27 mouse cellular contexts compared by ENCODE assay signal in genomic region chr11:77852195-77852594, GRCm38 (mm10). TPM values are rescaled to one million over a fixed set of nuclear protein-coding genes. Genes with fewer than 3 reads are reported as not detected.
DNase-seq lines count a peak whose midpoint lies in the region; ATAC-seq lines count a peak whose summit lies in the region.
"Had no signal": no experiment of that assay in that cellular context is flagged by ENCODE, and none has a peak within 500 bp of the region (broad histone marks: within the 10 kb centered on the region; RNA-seq: fewer than 3 reads in every experiment).

No protein-coding gene starts in this region.

- H3K36me3 ChIP-seq in hindbrain, embryonic 15.5 days = peaks cover 15% of the 10 kb centered on the region
- peaks cover 42% of the 10 kb centered on the region for H3K36me3 ChIP-seq in hindbrain, embryonic 12.5 days
- H3K36me3 ChIP-seq in neural tube, embryonic 13.5 days = peaks cover 56% of the 10 kb centered on the region
- peaks cover 24% of the 10 kb centered on the region for H3K36me3 ChIP-seq in neural tube, embryonic 15.5 days

- H3K4me2 ChIP-seq in hindbrain, embryonic 15.5 days = no peak overlapping the region
- H3K4me2 ChIP-seq in hindbrain, embryonic 12.5 days (replicated peaks) = no peak overlapping the region
- no peak overlapping the region for H3K4me2 ChIP-seq in neural tube, embryonic 13.5 days
- H3K4me2 ChIP-seq in neural tube, embryonic 15.5 days = no peak overlapping the region
- H3K4me2 ChIP-seq: embryonic facial prominence, embryonic 13.5 days; heart, embryonic 15.5 days; intestine, embryonic 15.5 days; liver, embryonic 15.5 days; stomach, embryonic 15.5 days had no signal

- no peaks in the 10 kb centered on the region for H3K27me3 ChIP-seq in hindbrain, embryonic 15.5 days
- H3K27me3 ChIP-seq in hindbrain, embryonic 12.5 days = peaks cover 21% of the 10 kb centered on the region; the same call in 1 of the 2 replicates
- H3K27me3 ChIP-seq in neural tube, embryonic 13.5 days = peaks cover 24% of the 10 kb centered on the region
- no peaks in the 10 kb centered on the region for H3K27me3 ChIP-seq in neural tube, embryonic 15.5 days (replicated peaks)
- H3K27me3 ChIP-seq: heart, embryonic 15.5 days; intestine, embryonic 15.5 days; liver, embryonic 15.5 days; stomach, embryonic 15.5 days had no signal

- H3K4me3 ChIP-seq in hindbrain, embryonic 15.5 days = no peak overlapping the region
- H3K4me3 ChIP-seq in hindbrain, embryonic 12.5 days = no peak overlapping the region
- H3K4me3 ChIP-seq in neural tube, embryonic 13.5 days = no peak overlapping the region
- no peak overlapping the region for H3K4me3 ChIP-seq in neural tube, embryonic 15.5 days (replicated peaks)
- H3K4me3 ChIP-seq: embryonic facial prominence, embryonic 13.5 days; erythroblast, embryonic 14.5 days; gastrocnemius, adult 2 months; heart, embryonic 15.5 days; intestine, embryonic 15.5 days; liver, embryonic 15.5 days; myocyte; stomach, embryonic 15.5 days had no signal

- DNase-seq in cerebellum, postnatal 14 days = peak; percentile 42 to 46
- DNase-seq in cerebellum, postnatal 36 days = no peak
- DNase-seq in retina, embryonic 14.5 days (ENCODE audit: low spot score) = peak; percentile 72
- DNase-seq in thymus, postnatal 4 days = no peak
- DNase-seq: adrenal gland, postnatal 10 days; cerebellum, adult 18-20 months; embryo, embryonic 11 days; gastrocnemius, adult 2 months; heart, postnatal 4 days; kidney, adult 8-10 months; kidney, postnatal 10 days; liver; thymus, postnatal 25 days had no signal

- no peak for ATAC-seq in hindbrain, embryonic 15.5 days (ENCODE audit: low FRiP score, low read depth)
- no peak for ATAC-seq in hindbrain, embryonic 12.5 days (ENCODE audit: low FRiP score)
- no peak for ATAC-seq in neural tube, embryonic 13.5 days (ENCODE audit: low read depth)
- ATAC-seq in neural tube, embryonic 15.5 days (ENCODE audit: low FRiP score) = no peak
- ATAC-seq: activated CD4-positive, CD25-positive, alpha-beta regulatory T cell, adult 4 months; intestine, embryonic 15.5 days; lung, postnatal 0 days had no signal

- H3K4me1 ChIP-seq in hindbrain, embryonic 15.5 days (replicated peaks) = peaks cover 83% of the 10 kb centered on the region
- H3K4me1 ChIP-seq in hindbrain, embryonic 12.5 days = peaks cover 79% of the 10 kb centered on the region
- peaks cover 95% of the 10 kb centered on the region for H3K4me1 ChIP-seq in neural tube, embryonic 13.5 days (replicated peaks)
- peaks cover 92% of the 10 kb centered on the region for H3K4me1 ChIP-seq in neural tube, embryonic 15.5 days

- H3K27ac ChIP-seq in hindbrain, embryonic 15.5 days (replicated peaks) = peak overlapping the region; percentile 89
- no peak overlapping the region for H3K27ac ChIP-seq in hindbrain, embryonic 12.5 days
- H3K27ac ChIP-seq in neural tube, embryonic 13.5 days (replicated peaks) = peak overlapping the region; percentile 89
- no peak overlapping the region; the same call in 1 of the 2 replicates for H3K27ac ChIP-seq in neural tube, embryonic 15.5 days (replicated peaks)
- H3K27ac ChIP-seq: embryonic facial prominence, embryonic 13.5 days; gastrocnemius, adult 2 months; heart, embryonic 15.5 days; intestine, embryonic 15.5 days; liver, embryonic 15.5 days; macrophage; stomach, embryonic 15.5 days had no signal

- no peak overlapping the region for H3K9ac ChIP-seq in hindbrain, embryonic 15.5 days
- no peak overlapping the region for H3K9ac ChIP-seq in hindbrain, embryonic 12.5 days
- H3K9ac ChIP-seq in neural tube, embryonic 13.5 days = no peak overlapping the region
- H3K9ac ChIP-seq in neural tube, embryonic 15.5 days (replicated peaks) = no peak overlapping the region
- H3K9ac ChIP-seq: embryonic facial prominence, embryonic 13.5 days; heart, embryonic 15.5 days; intestine, embryonic 15.5 days; liver, embryonic 15.5 days; stomach, embryonic 15.5 days had no signal

- 60% methylated on average over 3 of the region's 3 CpGs for WGBS in hindbrain, embryonic 15.5 days
- WGBS in hindbrain, embryonic 12.5 days = 80% methylated on average over 3 of the region's 3 CpGs
- WGBS in neural tube, embryonic 13.5 days = 62% methylated on average over 3 of the region's 3 CpGs
- 65% methylated on average over 3 of the region's 3 CpGs for WGBS in neural tube, embryonic 15.5 days

- H3K9me3 ChIP-seq in hindbrain, embryonic 15.5 days = no peaks in the 10 kb centered on the region
- no peaks in the 10 kb centered on the region for H3K9me3 ChIP-seq in hindbrain, embryonic 12.5 days (replicated peaks)
- no peaks in the 10 kb centered on the region for H3K9me3 ChIP-seq in neural tube, embryonic 13.5 days
- no peaks in the 10 kb centered on the region for H3K9me3 ChIP-seq in neural tube, embryonic 15.5 days (replicated peaks)
- H3K9me3 ChIP-seq: embryonic facial prominence, embryonic 13.5 days; heart, embryonic 15.5 days; intestine, embryonic 15.5 days; liver, embryonic 15.5 days; stomach, embryonic 15.5 days had no signal

RNA-seq across cellular contexts. Expression of gene Pipox, which starts 41.7 kb away (rescaled TPM):
- polyA plus RNA-seq in hindbrain, embryonic 15.5 days (2015; fragmentation: Nextera tagmentation; extraction: Ambion mirVana) = 5.1 and 5.6 TPM in 2 replicates
- polyA plus RNA-seq in hindbrain, embryonic 12.5 days (2016; fragmentation: Nextera tagmentation; extraction: Ambion mirVana) = 5.0 and 7.1 TPM in 2 replicates
- polyA plus RNA-seq in neural tube, embryonic 13.5 days (2015; fragmentation: Nextera tagmentation; extraction: Ambion mirVana) = 4.1 and 6.1 TPM in 2 replicates
- polyA plus RNA-seq in neural tube, embryonic 15.5 days (2015; fragmentation: Nextera tagmentation; extraction: Ambion mirVana) = 5.4 and 5.5 TPM in 2 replicates
- polyA plus RNA-seq: erythroblast, embryonic 14.5 days; macrophage; myocyte had no signal

Comparison
In these comparisons a context has a peak if more than half of its experiments do, and no peak if none do; other contexts are left out.
1. DNase-seq: peak in cerebellum, postnatal 14 days (2 of 2) and retina, embryonic 14.5 days (single experiment); none in cerebellum, postnatal 36 days (0 of 2) and thymus, postnatal 4 days (single experiment).
2. H3K27ac ChIP-seq: peak in hindbrain, embryonic 15.5 days (single experiment) and neural tube, embryonic 13.5 days (single experiment); none in hindbrain, embryonic 12.5 days (single experiment) and neural tube, embryonic 15.5 days (single experiment).